Mouse (Mus musculus): ENCODE data around the gene Tnip1. TPM values are rescaled to one million over a fixed set of nuclear protein-coding genes. Genes with fewer than 3 reads are reported as not detected.
"Not testable (repeated sequence)": the region's sequence is repeated elsewhere in the genome, so short reads cannot be mapped to it uniquely, and the experiment has no call there.

The Tnip1 gene
- total RNA-seq, 2 experiments from 2014 or later, result 27.6 to 31.9 TPM

DNA sequence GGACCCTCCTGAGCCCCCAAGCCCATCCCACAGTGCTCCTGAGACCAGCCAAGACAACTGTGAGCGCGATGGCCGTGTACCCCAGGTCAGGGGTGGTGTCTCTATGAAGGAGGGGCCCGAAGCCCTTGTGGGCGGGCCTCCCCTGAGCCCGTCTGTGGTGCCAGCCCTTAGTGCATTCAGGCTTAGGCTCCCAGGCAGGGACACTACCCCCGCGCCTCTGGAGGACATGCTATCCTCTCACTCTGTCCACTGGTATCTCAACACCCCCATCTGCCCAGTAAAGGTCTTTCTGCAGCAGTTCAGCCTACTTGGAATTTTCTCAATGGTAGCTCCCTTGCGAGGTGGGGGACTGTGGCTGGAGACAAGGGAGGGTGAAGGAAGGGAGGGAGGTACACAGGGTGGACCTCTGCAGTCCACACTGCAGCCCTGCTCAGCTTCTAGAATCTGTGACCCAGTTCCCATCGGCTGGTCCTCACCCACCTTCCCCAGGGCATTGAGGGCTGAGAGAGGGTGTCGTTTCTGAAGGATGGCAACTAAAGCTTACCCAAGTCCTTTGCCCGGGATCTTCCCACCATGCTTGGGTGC lies 52.5 kb downstream of the Tnip1 start:
- DNase-seq, result no peak

DNA sequence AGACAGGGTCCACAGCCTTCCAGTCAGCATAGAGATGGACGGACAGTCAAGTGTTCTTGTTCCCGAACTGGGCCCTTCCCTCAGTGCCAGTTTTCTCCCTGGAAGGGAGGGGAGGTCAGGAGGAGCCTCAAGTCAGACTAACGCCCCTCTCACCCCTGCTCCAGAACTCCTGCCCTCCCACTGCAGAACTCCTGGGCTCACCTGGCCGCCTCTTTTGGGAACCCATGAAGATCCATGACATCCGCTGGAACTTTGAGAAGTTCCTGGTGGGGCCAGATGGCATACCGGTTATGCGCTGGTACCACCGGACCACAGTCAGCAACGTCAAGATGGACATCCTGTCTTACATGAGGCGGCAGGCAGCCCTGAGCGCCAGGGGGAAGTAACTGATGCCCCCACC lies 53.4 kb downstream of the Tnip1 start:
- no peak for DNase-seq

DNA sequence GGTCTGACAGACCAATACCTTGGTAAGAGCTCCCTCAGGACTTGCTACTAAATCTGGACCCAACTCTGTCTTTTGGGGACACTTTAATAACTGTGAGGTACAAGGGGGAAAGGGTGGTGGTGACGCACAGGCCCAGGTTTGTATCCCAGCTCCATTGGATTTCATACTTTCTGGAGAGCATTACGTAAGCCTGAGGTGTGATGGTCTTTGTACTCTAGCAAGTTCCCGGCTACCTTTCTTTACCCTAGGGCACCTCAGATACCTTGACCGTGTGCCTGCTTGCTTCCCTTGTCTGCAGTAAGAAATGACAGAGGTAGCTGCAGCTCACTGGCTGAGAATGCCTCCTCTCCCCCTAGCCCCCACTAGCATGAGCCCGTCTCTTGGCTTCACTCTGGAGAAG lies 55.5 kb downstream of the Tnip1 start:
- no peak for DNase-seq

DNA sequence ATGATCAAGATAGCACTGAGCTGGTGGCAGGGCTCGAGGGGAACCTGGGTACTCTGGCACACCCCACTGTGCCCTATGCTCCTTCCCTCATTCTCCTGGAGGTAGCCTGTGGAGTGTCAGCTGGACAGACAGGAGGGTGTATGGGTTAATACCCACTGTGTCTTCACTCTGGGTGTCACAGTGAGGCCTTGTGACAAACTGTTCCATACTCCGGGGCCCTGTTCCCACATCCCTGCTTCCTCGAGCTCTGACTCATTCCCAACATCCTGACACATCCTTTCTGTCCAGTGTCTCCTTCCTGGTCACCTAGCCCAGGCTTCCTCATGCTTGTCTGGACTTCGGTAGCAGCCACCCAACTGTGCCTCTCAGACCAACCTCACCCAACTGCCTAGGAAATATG lies 56.3 kb downstream of the Tnip1 start:
- DNase-seq, result no peak

DNA sequence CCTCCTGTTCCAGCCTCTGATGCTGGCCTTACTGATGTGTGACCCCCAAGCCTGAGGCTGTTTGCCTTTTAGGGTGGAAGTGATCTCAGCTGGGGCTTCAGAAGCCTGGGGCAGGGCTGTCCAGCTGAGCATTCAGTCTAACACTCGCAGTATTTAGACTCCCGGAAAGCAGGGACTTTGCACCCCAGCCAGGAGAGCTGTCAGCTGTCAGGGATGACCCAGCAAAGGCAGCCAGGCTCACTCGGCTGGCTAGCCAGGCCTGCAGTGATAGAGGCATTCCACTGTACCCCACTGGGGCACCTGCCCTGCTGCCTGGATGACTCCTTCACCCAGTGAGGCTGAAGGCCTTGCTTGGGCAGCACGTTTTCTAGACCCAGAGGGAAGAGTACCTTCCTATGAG lies 56.8 kb downstream of the Tnip1 start:
- peak; percentile 55 for DNase-seq

DNA sequence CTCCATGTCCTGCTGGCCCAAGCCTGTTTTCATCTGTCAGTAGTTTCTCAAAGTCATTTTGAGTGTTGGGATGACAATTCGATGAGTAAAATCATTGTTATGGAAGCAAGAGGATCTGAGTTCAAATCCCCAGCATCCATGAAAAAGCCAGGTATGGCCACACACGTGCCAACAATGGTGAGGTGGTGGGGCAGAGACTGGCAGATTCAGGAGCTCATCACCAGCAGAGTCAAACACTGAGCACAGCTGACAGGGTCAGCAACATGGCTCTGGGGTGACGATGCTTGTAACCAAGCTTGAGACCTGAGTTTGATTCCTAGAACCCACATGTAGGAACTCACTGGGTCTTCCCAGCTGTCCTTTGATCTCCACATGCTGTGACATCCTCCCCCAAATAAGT lies 57.6 kb downstream of the Tnip1 start:
- no peak for DNase-seq

DNA sequence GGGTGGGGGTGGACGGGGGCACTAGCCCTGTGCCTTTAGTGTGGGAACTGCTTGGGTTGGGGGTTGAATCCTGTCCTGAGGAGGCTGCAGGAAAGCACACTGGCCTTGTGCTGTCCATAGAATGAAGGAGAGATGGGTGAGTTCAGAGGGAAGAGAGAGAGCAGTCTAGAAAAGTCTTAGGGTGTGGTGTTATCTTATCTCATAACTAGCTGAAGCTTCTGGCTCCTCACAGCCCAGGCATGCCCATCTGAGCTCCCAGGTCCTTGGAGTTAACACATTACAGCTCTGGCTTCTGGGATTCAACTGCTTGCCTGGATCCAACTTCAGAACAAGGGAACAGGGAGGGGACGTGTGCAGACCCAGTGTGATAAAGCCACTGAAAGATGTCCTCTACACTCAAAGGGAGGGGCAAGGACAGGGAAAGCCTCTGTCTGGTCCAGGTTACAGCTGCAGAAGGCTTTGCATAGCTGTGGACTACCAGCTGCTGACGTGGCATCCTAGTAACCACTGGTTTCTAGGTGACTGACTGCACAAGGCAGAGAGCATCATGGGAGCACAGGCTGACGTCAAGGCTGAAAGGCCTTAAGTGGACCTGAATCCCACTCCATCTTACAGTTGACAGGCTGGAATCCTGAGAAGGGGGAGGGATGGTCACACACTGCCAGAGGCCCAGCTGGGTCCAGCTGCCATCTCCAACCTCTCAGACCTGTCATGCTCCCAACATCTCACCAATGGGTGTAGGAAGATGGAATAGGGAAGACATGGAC lies 58.6 kb downstream of the Tnip1 start:
- DNase-seq, result no peak

DNA sequence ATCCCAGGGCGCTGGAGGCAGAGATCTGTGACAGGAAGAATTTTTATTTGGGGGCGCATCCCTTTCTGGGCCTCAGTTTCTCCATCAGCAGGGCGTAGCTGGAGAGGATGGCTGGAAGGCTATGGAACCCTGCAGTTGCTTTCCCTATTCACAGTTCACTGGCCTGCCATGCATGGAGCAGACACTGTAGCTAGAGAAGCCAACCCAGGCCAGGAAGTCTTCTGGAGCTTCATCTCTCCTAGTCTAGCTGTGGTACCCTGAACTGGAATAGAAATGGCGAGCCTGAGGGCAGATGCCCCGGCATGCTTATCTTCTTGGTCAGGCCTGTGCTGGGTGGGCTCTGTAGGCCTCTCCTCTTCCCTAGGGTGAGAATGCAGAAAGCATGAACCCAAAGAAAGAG lies 59.4 kb downstream of the Tnip1 start:
- DNase-seq, result no peak

DNA sequence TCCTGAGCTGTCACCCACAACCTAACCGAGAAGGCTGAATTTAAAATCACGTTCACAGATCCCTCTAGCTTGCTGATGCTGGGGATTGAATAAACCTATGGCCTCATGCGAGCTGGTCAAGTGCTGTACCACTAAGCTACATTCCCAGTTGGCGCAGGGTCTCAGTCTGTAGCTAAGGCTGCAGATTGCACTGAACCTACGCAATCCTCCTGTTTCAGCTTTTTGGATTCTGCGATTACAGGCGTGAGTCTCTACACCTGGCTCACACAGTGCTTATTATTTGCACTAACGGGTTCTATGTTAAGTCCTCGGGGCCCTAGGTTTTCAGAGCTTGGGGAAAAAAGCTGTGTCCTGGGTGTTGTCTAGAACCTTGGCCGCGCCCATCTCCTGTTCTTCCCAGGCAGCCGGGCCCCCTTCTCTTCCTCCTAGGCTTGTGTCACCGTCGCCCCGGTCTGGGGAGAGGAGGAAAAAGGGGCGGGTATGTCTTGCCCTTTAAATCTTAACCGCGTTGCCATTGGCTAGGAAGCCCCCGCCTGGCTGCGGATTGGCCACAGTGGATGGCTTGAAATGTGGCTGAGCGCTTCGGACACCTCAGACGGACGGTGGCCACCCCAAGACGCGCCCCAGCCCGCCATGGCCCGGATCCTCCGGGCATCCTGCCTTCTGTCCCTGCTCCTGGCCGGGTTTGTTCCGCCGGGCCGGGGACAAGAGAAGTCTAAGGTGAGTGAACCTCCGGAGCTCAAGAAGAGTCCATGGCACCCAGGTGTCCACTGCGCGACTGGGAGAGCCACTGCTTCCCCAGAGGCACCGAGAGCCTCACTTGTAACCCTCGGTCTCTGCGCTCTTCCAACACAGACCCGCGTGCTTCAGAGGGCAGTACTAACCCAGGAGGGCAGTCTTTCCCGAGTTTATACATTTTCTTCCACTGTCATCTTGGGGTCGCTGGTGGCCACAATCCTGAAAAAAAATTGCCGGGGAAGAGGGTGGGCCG lies 60.1 kb downstream of the Tnip1 start, which contains the start of gene Gpx3:
Gpx3 (plus strand) TSS at position 121 of the 991 bp plus-strand sequence.
- peak; percentile 81 for DNase-seq

DNA sequence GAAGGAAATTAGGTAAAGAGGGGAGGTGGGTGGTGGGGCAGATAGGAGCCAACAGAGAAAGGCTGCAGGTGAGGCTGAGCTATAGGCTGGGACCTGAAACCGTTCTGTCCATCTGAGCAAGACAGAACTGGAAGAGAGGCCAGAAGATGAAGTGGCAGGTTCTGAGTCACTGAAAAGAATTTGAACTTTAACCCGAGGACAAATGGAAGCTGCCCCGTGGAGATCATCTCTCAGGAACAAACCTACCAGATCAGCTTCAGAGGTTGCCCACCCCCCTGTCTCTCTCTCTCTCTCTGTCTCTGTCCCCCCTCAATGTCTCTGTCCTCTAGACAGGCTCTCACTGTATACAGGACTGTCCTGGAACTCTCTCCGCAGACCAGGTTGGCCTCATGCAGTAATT lies 63.1 kb downstream of the Tnip1 start:
- no peak for DNase-seq

DNA sequence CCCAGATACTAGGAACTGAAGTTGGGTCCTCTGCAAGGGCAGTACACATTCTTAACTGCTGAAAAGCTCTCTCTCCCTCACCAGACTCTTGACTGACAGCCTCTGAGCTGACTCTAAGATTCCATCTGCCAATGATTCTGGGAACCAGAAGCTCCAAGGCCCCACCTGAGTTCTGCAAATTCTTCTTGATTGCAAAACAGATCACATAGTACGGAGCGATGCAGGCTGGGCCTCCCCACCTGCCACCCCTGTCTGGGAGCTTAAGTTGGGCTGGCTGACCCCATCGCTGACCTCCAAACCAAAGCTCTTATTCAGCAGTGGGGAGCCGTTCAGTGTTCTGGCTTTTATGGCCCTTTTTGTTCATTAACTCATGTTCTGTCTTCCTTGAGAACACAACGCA lies 65.2 kb downstream of the Tnip1 start:
- DNase-seq, result no peak

DNA sequence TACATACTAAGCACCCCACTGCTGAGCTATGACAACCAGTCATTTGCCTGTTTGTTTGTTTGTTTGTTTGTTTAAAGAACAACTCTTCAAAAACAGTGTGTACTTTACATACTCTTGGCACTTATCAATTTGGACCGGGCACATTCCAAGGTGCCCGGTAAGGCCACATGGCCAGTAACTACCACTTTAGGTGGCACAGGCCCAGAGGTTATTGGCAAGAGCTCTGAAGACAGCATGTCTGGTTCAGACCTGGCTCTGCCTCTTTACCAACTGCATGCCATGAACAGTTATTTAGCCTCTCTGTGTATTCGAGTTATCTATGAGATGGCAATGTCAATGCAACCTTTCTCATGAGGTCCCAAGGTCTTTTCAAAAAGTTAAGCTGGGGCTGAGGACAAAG lies 66.1 kb downstream of the Tnip1 start:
- not testable (repeated sequence) for DNase-seq

DNA sequence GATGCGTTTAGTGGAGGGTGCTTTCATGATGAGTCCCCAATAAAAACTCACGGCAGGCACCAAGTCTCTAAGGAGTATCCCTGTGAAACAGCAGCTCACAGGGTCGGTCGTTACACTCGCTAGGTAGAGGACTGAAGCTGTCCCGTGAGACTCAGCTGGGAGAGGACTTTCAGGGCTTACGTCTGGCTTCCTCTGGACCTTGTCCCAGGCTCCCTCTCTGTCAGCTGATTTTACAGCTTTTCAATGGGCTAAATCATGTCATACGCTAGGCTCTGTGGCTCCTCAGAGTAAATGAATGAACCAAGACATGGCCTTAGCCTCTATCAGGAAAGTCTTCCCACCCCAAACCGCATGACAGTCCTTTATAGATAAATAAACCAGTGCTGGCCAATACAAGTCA lies 68.1 kb downstream of the Tnip1 start:
- DNase-seq, result no peak

DNA sequence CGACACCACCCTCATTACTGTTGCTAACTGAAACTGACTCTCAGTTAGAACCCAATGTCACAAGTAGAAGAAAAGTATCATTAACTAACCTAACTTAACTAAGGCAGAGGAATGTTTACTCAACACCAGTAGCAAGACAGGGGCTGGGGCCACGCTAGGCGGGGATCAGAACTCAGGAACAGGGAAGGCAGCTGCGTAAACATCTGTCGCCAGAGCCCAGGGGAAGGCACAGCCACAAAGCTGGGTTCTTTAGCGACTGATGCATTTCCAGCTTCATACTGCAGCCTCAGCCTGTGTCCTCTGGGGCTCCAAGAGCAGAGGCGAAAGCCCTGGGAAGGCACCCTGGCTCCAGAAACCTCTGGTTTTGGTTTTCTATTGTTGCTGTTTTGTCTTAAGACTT lies 70.6 kb downstream of the Tnip1 start:
- no peak for DNase-seq

DNA sequence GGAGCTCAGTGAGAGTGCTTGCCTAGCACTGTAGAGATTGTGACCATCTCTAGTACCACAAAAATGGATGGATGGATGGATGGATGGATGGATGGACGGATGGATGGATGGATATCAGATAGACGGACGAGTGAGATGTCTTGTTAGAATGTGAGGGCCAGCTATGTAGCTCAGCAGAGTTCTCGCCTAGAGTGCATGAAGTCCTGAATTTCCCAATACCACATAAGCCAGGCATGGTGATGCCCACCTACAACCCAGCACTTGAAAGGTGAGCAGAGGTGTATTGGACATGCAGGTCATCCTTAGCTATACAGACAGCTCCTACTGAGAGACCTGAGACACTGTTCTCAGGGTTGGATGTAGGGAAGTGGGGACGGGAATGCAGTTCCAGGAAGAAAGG lies 71.4 kb downstream of the Tnip1 start:
- no peak for DNase-seq

DNA sequence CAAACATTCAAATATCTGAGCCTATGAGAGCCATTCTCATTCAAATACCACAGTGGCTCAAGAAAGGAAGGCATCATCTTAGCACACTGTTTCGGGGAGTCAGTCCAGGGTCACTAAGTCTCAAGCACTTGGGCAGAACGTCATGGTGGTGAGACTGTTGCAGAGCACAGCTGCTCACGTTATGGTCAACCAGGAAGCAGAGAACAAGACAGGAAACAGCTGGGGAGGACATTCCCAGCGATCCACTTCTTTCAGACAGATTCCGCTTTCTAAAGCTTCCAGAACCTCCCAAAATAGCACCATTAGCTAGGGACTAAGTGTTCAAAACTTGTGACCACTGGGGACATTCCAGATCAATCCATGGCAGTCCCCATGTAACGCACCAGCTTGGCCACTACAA lies 74.8 kb downstream of the Tnip1 start:
- no peak for DNase-seq

DNA sequence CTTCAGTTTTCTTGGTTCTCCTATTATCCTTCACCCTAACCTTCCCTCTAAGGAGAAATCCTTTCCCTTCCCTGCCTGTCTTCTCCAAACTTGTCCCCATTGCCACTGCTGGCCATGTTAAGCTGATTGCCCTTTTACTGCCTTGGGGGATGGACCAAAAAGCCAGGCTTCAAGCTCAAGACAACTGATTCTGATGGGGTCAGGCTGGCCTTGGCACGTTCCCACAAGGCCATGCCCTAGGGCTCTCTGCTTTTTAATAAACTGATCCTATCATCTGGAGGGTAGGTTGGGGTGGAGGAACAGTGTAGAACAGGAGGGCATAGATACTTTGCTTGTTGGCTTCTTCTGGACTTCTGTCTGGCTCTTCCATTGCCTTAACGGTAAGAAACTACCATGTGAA lies 77.3 kb downstream of the Tnip1 start:
- DNase-seq, result no peak

DNA sequence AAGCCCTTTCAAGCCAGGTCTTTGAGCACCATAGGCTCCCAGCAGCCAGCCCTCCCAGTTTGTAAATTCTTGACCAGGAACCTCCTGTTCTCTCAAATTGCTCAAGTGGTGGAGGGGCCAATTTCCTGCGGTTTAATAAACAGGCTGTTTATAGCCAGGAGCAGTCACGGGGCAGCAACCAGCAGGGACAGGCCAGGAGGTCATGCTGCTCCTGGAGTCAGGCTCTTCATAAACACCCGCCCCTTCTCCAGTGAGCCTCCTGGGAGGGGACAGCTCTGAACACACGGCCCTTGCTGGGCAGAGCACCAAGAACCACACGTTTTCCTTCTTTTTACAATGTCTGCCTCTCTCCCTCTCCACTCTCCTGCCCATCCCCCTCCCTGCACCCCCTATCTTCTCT lies 77.8 kb downstream of the Tnip1 start:
- peak; percentile 86 for DNase-seq

DNA sequence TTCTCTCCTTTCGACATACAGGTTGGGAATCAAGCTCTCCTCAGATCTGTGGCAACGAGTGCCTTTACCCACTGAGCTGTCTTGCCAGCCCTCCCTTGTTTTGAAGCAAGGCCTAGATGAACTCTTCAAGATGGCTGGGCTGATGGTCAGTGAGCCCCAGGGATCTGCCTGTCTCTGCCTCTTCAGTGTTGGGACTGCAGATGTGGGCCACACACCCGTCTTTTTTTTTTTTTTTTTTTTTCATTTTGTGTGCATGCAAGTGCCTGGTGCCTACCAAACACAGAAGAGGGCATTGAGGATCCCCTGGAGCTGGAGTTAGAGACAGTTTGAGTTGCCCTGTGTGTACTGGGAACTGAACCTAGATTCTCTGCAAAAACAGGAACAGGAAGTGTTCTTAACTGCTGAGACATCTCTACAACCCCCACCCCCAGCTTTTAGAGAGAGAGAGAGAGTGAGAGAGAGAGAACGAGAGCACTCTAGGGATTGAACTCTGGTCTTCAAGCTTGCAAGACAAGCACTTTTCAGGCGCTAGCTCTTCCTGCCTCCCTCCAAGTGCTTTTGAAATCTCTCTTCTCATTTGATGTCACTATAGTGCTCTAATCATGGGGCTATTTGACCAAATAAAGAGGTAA lies 78.4 kb downstream of the Tnip1 start:
- no peak for DNase-seq

DNA sequence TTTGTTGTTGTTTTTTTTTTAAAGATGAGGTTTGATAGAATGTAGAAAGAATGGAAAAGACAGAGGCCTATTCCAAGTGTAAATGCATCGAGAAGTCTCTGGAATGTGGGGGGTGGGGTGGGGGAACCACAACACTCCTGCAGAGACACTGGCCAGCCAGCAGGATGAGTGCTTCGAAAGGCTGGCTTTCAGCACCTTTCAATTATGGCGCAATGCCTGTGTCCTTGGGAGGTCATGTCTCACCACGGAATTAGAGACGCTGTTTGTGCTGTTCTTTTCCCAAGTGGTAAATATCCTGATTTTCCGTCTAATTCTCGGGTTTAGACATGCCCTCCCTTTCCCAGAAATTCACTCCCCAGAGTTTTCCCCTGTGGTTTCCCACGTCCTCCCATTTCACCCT lies 80.0 kb downstream of the Tnip1 start:
- DNase-seq, result peak; percentile 53

DNA sequence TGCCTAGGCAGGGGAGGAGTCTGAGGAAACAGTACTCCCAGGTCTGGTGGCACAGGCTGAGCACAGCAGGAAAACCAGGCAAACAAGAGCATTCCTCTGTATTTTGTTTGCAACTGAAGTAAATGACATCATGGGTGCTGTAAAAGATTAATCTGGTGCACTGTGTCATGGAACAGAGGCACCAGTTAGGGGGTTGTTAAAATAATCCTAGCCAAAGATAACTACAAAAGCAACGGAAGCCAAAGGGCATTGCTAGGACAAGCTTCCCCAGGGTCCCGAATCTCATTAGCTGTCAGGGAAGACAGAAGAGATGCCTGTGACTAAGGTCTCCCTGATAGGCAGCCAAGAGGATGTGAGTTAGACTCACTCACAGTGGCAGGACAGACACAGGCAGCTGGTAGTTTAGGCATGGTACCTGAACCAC lies 81.7 kb downstream of the Tnip1 start:
- DNase-seq, result no peak

DNA sequence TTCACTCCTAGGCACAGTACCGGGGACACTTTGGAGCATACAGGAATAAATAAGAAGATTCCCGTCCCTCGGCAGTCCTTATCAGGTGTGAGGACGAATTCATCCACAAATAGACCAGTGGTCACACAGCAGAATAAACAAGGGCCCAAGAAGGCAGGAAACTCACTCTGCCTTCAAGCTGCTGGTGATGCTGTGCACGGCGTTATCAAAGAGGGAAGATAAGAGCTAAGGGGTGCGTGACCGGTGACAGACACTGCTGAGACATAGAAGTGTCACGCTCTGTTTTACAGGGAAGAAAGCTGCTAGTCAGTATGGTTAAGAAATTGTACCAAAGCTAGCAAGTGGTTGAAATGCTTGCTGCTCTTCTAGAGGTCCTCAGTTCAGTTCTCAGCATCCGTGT lies 82.8 kb downstream of the Tnip1 start:
- DNase-seq, result no peak
